19 mouse cellular contexts compared by ENCODE assay signal in the genomic region with DNA sequence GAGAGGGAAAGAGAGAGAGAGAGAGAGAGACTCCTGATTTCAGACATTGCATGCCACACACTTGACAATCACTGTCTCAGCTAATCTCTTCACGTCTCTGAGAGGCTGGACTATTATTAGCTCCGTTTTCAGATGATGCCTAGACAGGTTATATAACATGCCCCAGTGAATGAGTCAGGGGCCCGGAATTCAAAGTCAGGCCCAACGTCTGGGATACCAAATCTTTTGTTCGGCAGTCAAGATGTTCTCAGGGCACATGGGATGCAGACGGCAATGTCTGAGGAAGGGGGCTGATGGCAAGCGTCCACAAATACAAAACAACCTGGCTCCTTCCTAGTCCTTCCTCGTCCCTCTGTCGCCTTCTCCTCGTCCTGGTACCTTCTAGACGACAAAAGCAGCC. TPM values are rescaled to one million over a fixed set of nuclear protein-coding genes. Genes with fewer than 3 reads are reported as not detected.
DNase-seq lines count a peak whose midpoint lies in the region; ATAC-seq lines count a peak whose summit lies in the region.
"Had no signal": no experiment of that assay in that cellular context is flagged by ENCODE, and none has a peak within 500 bp of the region (broad histone marks: within the 10 kb centered on the region; RNA-seq: fewer than 3 reads in every experiment).

No protein-coding gene starts in this region.

- 0 out of 2 replicates have a peak, but pooled peaks cover 8% of the 10 kb centered on the region for H3K9me3 ChIP-seq in heart, embryonic 10.5 days
- H3K9me3 ChIP-seq in heart, embryonic 14.5 days (ENCODE audit: control insufficient read depth, low read length): peaks cover 15% of the 10 kb centered on the region

- H3K9ac ChIP-seq in heart, embryonic 14.5 days (ENCODE audit: low read length): no peak overlapping the region
- H3K9ac ChIP-seq: limb, embryonic 13.5 days had no signal

- H3K27ac ChIP-seq in heart, embryonic 10.5 days: no peak overlapping the region
- H3K27ac ChIP-seq in heart, embryonic 14.5 days (replicated peaks in 1 of 2; ENCODE audit: control insufficient read depth in 1 of 2, insufficient read depth in 1 of 2, low read depth in 2 of 2, low read length in 2 of 2): peak overlapping the region; percentile 6 to 41; a peak in 3 of 4 replicates
- H3K27ac ChIP-seq: embryonic facial prominence, embryonic 10.5 days; limb, embryonic 13.5 days had no signal

- WGBS in heart, embryonic 10.5 days: 49% methylated on average over 11 of the region's 11 CpGs
- 22% methylated on average over 11 of the region's 11 CpGs for WGBS in heart, embryonic 14.5 days

- peak overlapping the region; percentile 35; the same call in 1 of the 2 replicates for H3K4me2 ChIP-seq in heart, embryonic 14.5 days (ENCODE audit: low read length)
- H3K4me2 ChIP-seq: limb, embryonic 13.5 days had no signal

- no peaks in the 10 kb centered on the region for H3K27me3 ChIP-seq in heart, embryonic 10.5 days (ENCODE audit: insufficient read depth, poor library complexity, severe bottlenecking)
- no peaks in the 10 kb centered on the region for H3K27me3 ChIP-seq in heart, embryonic 14.5 days (ENCODE audit: control insufficient read depth, insufficient read depth, low read length)
- H3K27me3 ChIP-seq: limb, embryonic 13.5 days; Patski had no signal

- H3K36me3 ChIP-seq in heart, embryonic 10.5 days: no peaks in the 10 kb centered on the region
- no peaks in the 10 kb centered on the region for H3K36me3 ChIP-seq in heart, embryonic 14.5 days (ENCODE audit: control insufficient read depth, insufficient read depth, low read length)
- H3K36me3 ChIP-seq: embryonic facial prominence, embryonic 10.5 days; limb, embryonic 13.5 days had no signal

- H3K4me3 ChIP-seq in heart, embryonic 10.5 days: no peak overlapping the region
- H3K4me3 ChIP-seq in heart, embryonic 14.5 days (ENCODE audit: control insufficient read depth in 1 of 2, insufficient read depth in 1 of 2, low read depth in 1 of 2, low read length in 2 of 2): no peak overlapping the region
- H3K4me3 ChIP-seq: embryonic facial prominence, embryonic 10.5 days; limb, embryonic 13.5 days had no signal

- peak; percentile 13 to 24 for DNase-seq in heart, adult 18-20 months
- DNase-seq in heart, embryonic 10.5 days (ENCODE audit: low spot score): no peak
- DNase-seq in layer of hippocampus, postnatal 25 days (ENCODE audit: extremely low spot score in 1 of 2, low spot score in 1 of 2): peak; percentile 6 to 8
- no peak for DNase-seq in layer of hippocampus, adult 9-10 months (ENCODE audit: low spot score)
- DNase-seq in brain, adult 2 months (ENCODE audit: low read depth, low spot score): peak; percentile 85
- DNase-seq in kidney, adult 18-20 months: no peak
- DNase-seq in thymus, postnatal 14 days: no peak
- DNase-seq: adrenal gland, postnatal 10 days; kidney, postnatal 36 days; lung, adult 18-20 months; right cerebral cortex, postnatal 4 days had no signal

- H3K4me1 ChIP-seq in heart, embryonic 10.5 days: peaks cover 2% of the 10 kb centered on the region; the same call in 1 of the 2 replicates
- peaks cover 4 to 11% of the 10 kb centered on the region in 2 experiments; a peak in 3 of 4 replicates for H3K4me1 ChIP-seq in heart, embryonic 14.5 days (ENCODE audit: control insufficient read depth in 2 of 2, insufficient read depth in 2 of 2, low read length in 2 of 2)
- H3K4me1 ChIP-seq: limb, embryonic 13.5 days had no signal

- no peak for ATAC-seq in heart, embryonic 14.5 days (ENCODE audit: insufficient number of reproducible peaks, insufficient read depth, low FRiP score, low read depth)
- ATAC-seq: intestine, postnatal 0 days; Patski had no signal

RNA-seq across cellular contexts. Expression of a gene that starts 45.3 kb away (rescaled TPM):
- under 1 TPM; 0.17 to 0.46 TPM for total RNA-seq in heart, adult 18-20 months (2021)
- 7.5 and 7.9 TPM in 2 replicates for polyA plus RNA-seq in heart, embryonic 10.5 days (2016; fragmentation: Nextera tagmentation; extraction: Ambion mirVana)
- total RNA-seq in layer of hippocampus, postnatal 25 days (2021): under 1 TPM in 1 of 2 experiments, not detected in 1; 0.22 TPM
- polyA plus RNA-seq in heart, embryonic 14.5 days (2014; fragmentation: Nextera tagmentation; extraction: Ambion mirVana): 2.1 and 2.5 TPM in 2 replicates
- total RNA-seq: hematopoietic stem cell, adult 5-6 weeks; megakaryocyte progenitor cell, adult 5-6 weeks; neutrophil, adult 5-6 weeks had no signal

RNA-seq across cellular contexts. Expression of a gene that starts 55.4 kb away (rescaled TPM):
- total RNA-seq in heart, adult 18-20 months (2021): 1 to 10 TPM; 3.6 to 4.3 TPM
- 1.7 and 2.3 TPM in 2 replicates for polyA plus RNA-seq in heart, embryonic 10.5 days (2016; fragmentation: Nextera tagmentation; extraction: Ambion mirVana)
- 10 to 100 TPM; 34.4 to 39.9 TPM for total RNA-seq in layer of hippocampus, postnatal 25 days (2021)
- 1.8 and 2.2 TPM in 2 replicates for polyA plus RNA-seq in heart, embryonic 14.5 days (2014; fragmentation: Nextera tagmentation; extraction: Ambion mirVana)

Comparison
In these comparisons a context has a peak if more than half of its experiments do, and no peak if none do; other contexts are left out.
1. DNase-seq: peak in heart, adult 18-20 months (2 of 2), layer of hippocampus, postnatal 25 days (2 of 2) and brain, adult 2 months (single experiment); none in heart, embryonic 10.5 days (single experiment), layer of hippocampus, adult 9-10 months (single experiment), kidney, adult 18-20 months (single experiment) and thymus, postnatal 14 days (single experiment).
2. RNA of a gene that starts 55.4 kb away (total RNA-seq): 34.4 to 39.9 TPM in layer of hippocampus, postnatal 25 days; 3.6 to 4.3 TPM in heart, adult 18-20 months; every median in the first group is over 4 times any median in the second.